Mouse (Mus musculus) MEL (cell line): ENCODE results near the gene 1700034J05Rik. TPM values are rescaled to one million over a fixed set of nuclear protein-coding genes. Genes with fewer than 3 reads are reported as not detected.

Source experiments
- DNase-seq: peaks from one replicate; pipeline ENCODE4 v3.0.0; 2011; ENCODE audit warnings: low read depth, low spot score
- H3K27ac ChIP-seq: 2 replicates; pipeline ENCODE4 v1.5.1; 2012; ENCODE audit warnings: low read depth, mild to moderate bottlenecking, control low read depth, low read length, moderate library complexity; ENCODE audit not compliant: control insufficient read depth
- H3K27me3 ChIP-seq, 2 experiments: fragments of 150-350 bp in 1 of 2; sonication (generic) in 1 of 2; 2 replicates each; pipeline ENCODE4 v1.6.1; 2012; ENCODE audit warnings: low read length in 2 of 2, mild to moderate bottlenecking in 2 of 2, improper control_type of control experiment in 1 of 2, moderate library complexity in 1 of 2; ENCODE audit not compliant: insufficient read depth in 2 of 2, control insufficient read depth in 1 of 2
- H3K36me3 ChIP-seq, 2 experiments: 2 replicates each; pipeline ENCODE4 v1.6.1; 2012 to 2014; ENCODE audit warnings: low read length in 2 of 2, improper control_type of control experiment in 1 of 2, inconsistent platforms in 1 of 2, mild to moderate bottlenecking in 1 of 2; ENCODE audit not compliant: insufficient read depth in 2 of 2, control insufficient read depth in 1 of 2
- H3K4me1 ChIP-seq, 2 experiments: fragments of 150-350 bp in 1 of 2; sonication (generic) in 1 of 2; 2 replicates each; pipeline ENCODE4 v1.6.1; 2012; ENCODE audit warnings: low read length in 2 of 2, improper control_type of control experiment in 1 of 2, mild to moderate bottlenecking in 1 of 2; ENCODE audit not compliant: insufficient read depth in 2 of 2, control insufficient read depth in 1 of 2
- H3K4me3 ChIP-seq, 2 experiments: fragments of 150-350 bp in 1 of 2; sonication (generic) in 1 of 2; 2 replicates each; pipeline ENCODE4 v1.5.1; 2012; ENCODE audit warnings: low read depth in 2 of 2, low read length in 2 of 2, mild to moderate bottlenecking in 2 of 2, moderate library complexity in 2 of 2, control low read depth in 1 of 2, improper control_type of control experiment in 1 of 2; ENCODE audit not compliant: control insufficient read depth in 1 of 2, insufficient read depth in 1 of 2
- H3K79me2 ChIP-seq: 2 replicates; pipeline ENCODE4 v1.6.1; 2012; ENCODE audit warnings: mild to moderate bottlenecking, low read length, moderate library complexity; ENCODE audit not compliant: control insufficient read depth, poor library complexity, insufficient read depth
- H3K9ac ChIP-seq: 2 replicates; pipeline ENCODE4 v1.6.1; 2012; ENCODE audit warnings: low read depth, mild to moderate bottlenecking, control low read depth, low read length, moderate library complexity; ENCODE audit not compliant: control insufficient read depth, poor library complexity, severe bottlenecking
- H3K9me3 ChIP-seq: fragments of 150-350 bp; sonication (generic); replicated peaks from 2 replicates; pipeline ENCODE4 v1.6.1; 2012; ENCODE audit warnings: mild to moderate bottlenecking, low read length, improper control_type of control experiment, moderate library complexity; ENCODE audit not compliant: insufficient read depth
- BHLHE40 ChIP-seq: IDR thresholded peaks from 2 replicates; pipeline ENCODE4 v1.6.1; 2012; ENCODE audit warnings: low read depth, mild to moderate bottlenecking, inconsistent platforms, low read length, improper control_type of control experiment, borderline replicate concordance
- CHD2 ChIP-seq: IDR thresholded peaks from 2 replicates; pipeline ENCODE4 v1.6.1; 2011; ENCODE audit warnings: low read length, improper control_type of control experiment
- ELF1 ChIP-seq: IDR thresholded peaks from 2 replicates; pipeline ENCODE4 v1.6.1; 2014; ENCODE audit warnings: low read depth, mild to moderate bottlenecking, inconsistent platforms, low read length, improper control_type of control experiment, moderate library complexity
- GABPA ChIP-seq: IDR thresholded peaks from 2 replicates; pipeline ENCODE4 v1.6.1; 2012; ENCODE audit warnings: low read depth, mild to moderate bottlenecking, inconsistent platforms, low read length, improper control_type of control experiment, moderate library complexity
- HCFC1 ChIP-seq: IDR thresholded peaks from 2 replicates; pipeline ENCODE4 v1.6.1; 2012; ENCODE audit warnings: low read depth, mild to moderate bottlenecking, inconsistent platforms, low read length, improper control_type of control experiment, moderate library complexity
- JUND ChIP-seq: IDR thresholded peaks from 2 replicates; pipeline ENCODE4 v1.6.1; 2011; ENCODE audit warnings: low read depth, mild to moderate bottlenecking, improper control_type of control experiment, low read length
- MAZ ChIP-seq: IDR thresholded peaks from 2 replicates; pipeline ENCODE4 v1.6.1; 2012; ENCODE audit warnings: low read depth, mild to moderate bottlenecking, inconsistent platforms, low read length, improper control_type of control experiment
- MEF2A ChIP-seq: IDR thresholded peaks from 2 replicates; pipeline ENCODE4 v1.6.1; 2014; ENCODE audit warnings: low read depth, mild to moderate bottlenecking, inconsistent platforms, low read length, improper control_type of control experiment; ENCODE audit not compliant: poor library complexity, insufficient replicate concordance, severe bottlenecking; ENCODE audit errors: extremely low read depth
- MYB ChIP-seq: IDR thresholded peaks from 2 replicates; pipeline ENCODE4 v1.6.1; 2011; ENCODE audit warnings: mild to moderate bottlenecking, low read depth, low read length, improper control_type of control experiment
- NELFE ChIP-seq: IDR thresholded peaks from 2 replicates; pipeline ENCODE4 v1.6.1; 2011; ENCODE audit warnings: low read depth, low read length, improper control_type of control experiment
- RAD21 ChIP-seq: IDR thresholded peaks from 2 replicates; pipeline ENCODE4 v1.6.1; 2011; ENCODE audit warnings: mild to moderate bottlenecking, low read depth, low read length, improper control_type of control experiment
- RCOR1 ChIP-seq: IDR thresholded peaks from 2 replicates; pipeline ENCODE4 v1.6.1; 2012; ENCODE audit warnings: low read depth, mild to moderate bottlenecking, inconsistent platforms, low read length, improper control_type of control experiment
- SIN3A ChIP-seq: IDR thresholded peaks from 2 replicates; pipeline ENCODE4 v1.6.1; 2012; ENCODE audit warnings: low read length, improper control_type of control experiment, inconsistent platforms
- TAL1 ChIP-seq: IDR thresholded peaks from 2 replicates; pipeline ENCODE4 v1.6.1; 2012; ENCODE audit warnings: mild to moderate bottlenecking, inconsistent platforms, low read length, moderate library complexity, mixed read lengths
- USF2 ChIP-seq, 2 experiments: IDR thresholded peaks; 2 replicates each; pipeline ENCODE4 v1.6.1; 2011 to 2012; ENCODE audit warnings: improper control_type of control experiment in 2 of 2, low read length in 2 of 2, borderline replicate concordance in 1 of 2, inconsistent platforms in 1 of 2, low read depth in 1 of 2, mild to moderate bottlenecking in 1 of 2; ENCODE audit not compliant: insufficient read depth in 1 of 2
- ZC3H11A ChIP-seq: IDR thresholded peaks from 2 replicates; pipeline ENCODE4 v1.6.1; 2012; ENCODE audit warnings: low read depth, mild to moderate bottlenecking, inconsistent platforms, low read length, improper control_type of control experiment
- ZMIZ1 ChIP-seq: IDR thresholded peaks from 2 replicates; pipeline ENCODE4 v1.6.1; 2012; ENCODE audit warnings: low read depth, mild to moderate bottlenecking, inconsistent platforms, low read length, improper control_type of control experiment, moderate library complexity
- ZNF384 ChIP-seq: IDR thresholded peaks from 2 replicates; pipeline ENCODE4 v1.6.1; 2012; ENCODE audit warnings: low read depth, mild to moderate bottlenecking, inconsistent platforms, low read length, improper control_type of control experiment
- polyA plus RNA-seq, 2 experiments: library from polyadenylated mRNA; stranded (reverse) in 1 of 2; unstranded in 1 of 2; fragments of >175 nt in 1 of 2; fragments of >200 nt in 1 of 2; gene quantifications; 2 replicates each; pipeline versions ENCODE4 v1.2.1 to v1.2.4; 2012; ENCODE audit warnings: low replicate concordance in 2 of 2, low read depth in 1 of 2; ENCODE audit not compliant: insufficient read length in 2 of 2, insufficient read depth in 1 of 2, missing spikeins in 1 of 2
- total RNA-seq: library from RNA; depleted of rRNA; stranded (reverse); fragments of 300-350 nt; gene quantifications from 2 replicates; pipeline ENCODE4 v1.2.3, GENCODE M21; 2012

Gene 1700034J05Rik
- total and polyA plus RNA-seq, 3 experiments, result not detected

- H3K36me3 ChIP-seq, result peaks cover 0 to 27% of the 10 kb centered on the region in 2 experiments; a peak in 2 of 4 replicates
- no peak overlapping the region for H3K9ac ChIP-seq
- no peaks in the 10 kb centered on the region for H3K79me2 ChIP-seq
- no peak for DNase-seq
- H3K27me3 ChIP-seq, result no peaks in the 10 kb centered on the region
- no peak overlapping the region for H3K4me3 ChIP-seq
- H3K4me1 ChIP-seq, result peaks cover 10 to 16% of the 10 kb centered on the region in 2 experiments
- H3K27ac ChIP-seq, result no peak overlapping the region
- H3K9me3 ChIP-seq, result no peaks in the 10 kb centered on the region
- TF ChIP-seq NELFE (no peak), ZC3H11A (no peak), JUND (no peak), ZMIZ1 (no peak), MYB (no peak)
These were observed 43.4 kb downstream of the 1700034J05Rik start for GRCm38 (mm10) chr6:146910801-146911200.

DNA sequence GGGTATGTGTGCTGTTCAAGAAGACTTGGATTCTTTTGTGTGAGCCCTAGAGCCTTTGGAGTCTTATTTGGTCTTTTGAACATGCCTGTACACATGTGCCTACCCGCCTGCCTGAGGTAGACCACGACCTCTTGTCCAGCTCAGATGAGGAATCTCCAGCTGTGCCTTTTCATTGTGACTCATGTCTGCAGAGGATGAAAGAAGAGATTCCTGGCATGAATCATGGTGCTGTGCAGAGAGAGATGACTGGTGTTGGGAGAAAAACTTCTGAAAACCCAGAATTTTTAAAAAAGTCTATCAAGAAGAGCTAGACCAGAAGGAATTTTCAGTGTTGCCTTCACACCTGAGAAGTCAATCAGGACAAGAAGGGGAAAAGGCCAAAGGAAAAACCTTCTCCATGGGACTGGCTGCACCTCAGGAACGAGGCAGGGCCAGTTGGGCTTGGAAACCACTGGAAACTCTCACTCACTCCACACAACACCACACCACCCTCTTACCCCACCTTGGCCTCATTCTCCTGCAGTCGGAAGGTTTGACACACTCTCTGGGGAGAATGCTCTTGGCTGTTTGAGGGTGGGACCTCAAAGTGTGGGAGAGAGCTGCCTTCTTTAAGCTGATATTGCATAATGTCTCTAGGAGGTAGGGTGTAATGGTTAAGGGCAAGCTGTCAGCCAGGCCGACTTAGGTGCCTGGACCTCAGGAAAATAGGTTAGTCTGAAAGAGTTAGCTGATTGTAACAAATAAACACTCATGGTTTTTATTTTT is 44.3 kb downstream of the 1700034J05Rik start:
- no peaks in the 10 kb centered on the region for H3K9me3 ChIP-seq
- no peak for DNase-seq
- no peak overlapping the region for H3K27ac ChIP-seq
- peaks cover 10 to 16% of the 10 kb centered on the region in 2 experiments for H3K4me1 ChIP-seq
- H3K79me2 ChIP-seq, result no peaks in the 10 kb centered on the region
- peaks cover 0 to 27% of the 10 kb centered on the region in 2 experiments; a peak in 2 of 4 replicates for H3K36me3 ChIP-seq
- H3K4me3 ChIP-seq, result no peak overlapping the region
- no peaks in the 10 kb centered on the region for H3K27me3 ChIP-seq
- H3K9ac ChIP-seq, result no peak overlapping the region
- TF ChIP-seq BHLHE40 (no peak), CHD2 (no peak), USF2 (IDR thresholded peaks at IDR 0.05; ENCODE audit: borderline replicate concordance in 1 of 2, insufficient read depth in 1 of 2, low read depth in 1 of 2, low read length in 2 of 2) (no peak), ELF1 (no peak), SIN3A (no peak), MAZ (no peak), ZMIZ1 (no peak), TAL1 (no peak), ZC3H11A (no peak), ZNF384 (no peak), RAD21 (no peak), HCFC1 (no peak), MEF2A (no peak), GABPA (no peak), RCOR1 (no peak), NELFE (no peak)
